Mouse (Mus musculus) E14TG2a.4 (cell line): ENCODE measurements at regions not wholly inside any gene's neighbourhood (a gene's known extent, or its start where the extent isn't known, plus 50 kb on each side); places are given as distances from the start of the nearest gene placed in this dataset.
A peak's percentile ranks its signal among the peaks of the same experiment; 100 is the strongest.

ENCODE experiments used
- CTCF ChIP-seq: conservative IDR thresholded peaks from 2 replicates; pipeline ENCODE4 v1.5.1; 2014; ENCODE audit warnings: low read length
- NANOG ChIP-seq: IDR thresholded peaks from 2 replicates; pipeline ENCODE4 v1.6.1; 2014; ENCODE audit warnings: borderline replicate concordance, low read length, mixed read lengths
- POU5F1 ChIP-seq: IDR thresholded peaks from 2 replicates; pipeline ENCODE4 v1.6.1; 2014; ENCODE audit warnings: low read length, borderline replicate concordance

DNA sequence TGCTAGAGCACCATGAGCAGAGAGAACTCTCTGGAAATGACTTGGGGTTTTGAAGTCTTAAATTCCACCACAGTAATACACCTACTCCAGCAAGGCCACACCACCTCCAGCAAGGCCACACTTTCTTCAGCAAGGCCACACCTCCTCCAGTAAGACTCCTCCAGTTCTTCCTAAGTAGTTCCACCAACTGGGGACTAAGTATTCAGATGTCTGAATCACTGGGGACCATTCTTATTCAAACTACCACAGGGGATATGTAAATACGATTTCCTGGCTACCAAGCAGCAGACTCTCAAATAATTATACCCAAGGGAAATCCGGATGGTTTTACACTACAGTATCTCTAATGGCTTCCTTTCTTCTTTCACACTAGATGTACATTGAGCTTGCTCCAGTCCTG lies 598.7 kb upstream of the Igfbp3 start:
- TF ChIP-seq CTCF = no peak
- no peak for TF ChIP-seq POU5F1
- TF ChIP-seq NANOG = 0 out of 2 replicates have a peak, but pooled peaks have one; percentile 31
